Mouse (Mus musculus) thymus, adult 2 months (tissue): ENCODE results near the gene Sun2.

Experiments
- CTCF ChIP-seq: fragments of 200-500 bp; IDR thresholded peaks from 2 replicates; pipeline ENCODE4 v1.5.1; 2012; ENCODE audit warnings: mild to moderate bottlenecking, control low read depth, low read length, moderate library complexity, borderline replicate concordance; ENCODE audit not compliant: control insufficient read depth, poor library complexity, insufficient read depth; ENCODE audit errors: extremely low read depth
- POLR2A ChIP-seq: fragments of 200-500 bp; IDR thresholded peaks from 2 replicates; pipeline ENCODE4 v1.6.1; 2012; ENCODE audit warnings: mild to moderate bottlenecking, low read length, control low read depth, moderate library complexity; ENCODE audit not compliant: control insufficient read depth, poor library complexity, insufficient read depth; ENCODE audit errors: extremely low read depth

GRCm38 (mm10) chr15:79745883-79746282 lies 3.5 kb upstream of the Sun2 start:
- no peak for TF ChIP-seq CTCF
- TF ChIP-seq POLR2A, result no peak
